Mouse (Mus musculus): ENCODE results near the gene Cdc42ep5.
"Not testable (repeated sequence)": the region's sequence is repeated elsewhere in the genome, so short reads cannot be mapped to it uniquely, and the experiment has no call there.

Gene Cdc42ep5

GRCm38 (mm10) chr7:4164090-4164910 is at the start of gene Cdc42ep5:
TSS of gene Cdc42ep5 (minus strand) at chr7:4164860.
- DNase-seq (ENCODE audit: low read depth, low spot score) = peak; percentile 91

GRCm38 (mm10) chr7:4213436-4213835 is 48.8 kb upstream of the Cdc42ep5 start:
- peak; percentile 58 for DNase-seq (ENCODE audit: low read depth, low spot score)

GRCm38 (mm10) chr7:4208626-4209025 is 44.0 kb upstream of the Cdc42ep5 start:
- no peak for DNase-seq (ENCODE audit: low read depth, low spot score)

DNA sequence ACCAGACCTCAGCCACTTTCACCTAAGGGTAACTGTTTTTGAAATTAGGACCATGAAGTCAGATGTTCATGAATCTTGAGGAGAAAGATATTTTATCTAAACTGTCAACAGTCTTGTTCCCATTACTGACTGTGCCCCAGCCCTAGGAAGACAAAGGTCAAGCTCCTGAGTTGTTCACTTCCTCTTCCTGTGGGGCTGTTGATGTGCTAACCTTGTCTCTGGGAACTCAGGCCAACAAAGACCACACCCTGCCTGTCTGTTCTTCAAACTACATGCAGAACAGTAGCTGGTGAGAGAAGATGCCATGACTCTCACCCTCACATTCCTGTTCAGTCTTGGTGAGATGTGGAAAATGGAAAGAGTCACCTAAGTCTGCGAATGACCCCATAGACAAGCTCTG is 42.5 kb upstream of the Cdc42ep5 start:
- DNase-seq (ENCODE audit: low read depth, low spot score) = no peak

GRCm38 (mm10) chr7:4178438-4178837 is 13.8 kb upstream of the Cdc42ep5 start:
- DNase-seq (ENCODE audit: low read depth, low spot score) = peak; percentile 77

DNA sequence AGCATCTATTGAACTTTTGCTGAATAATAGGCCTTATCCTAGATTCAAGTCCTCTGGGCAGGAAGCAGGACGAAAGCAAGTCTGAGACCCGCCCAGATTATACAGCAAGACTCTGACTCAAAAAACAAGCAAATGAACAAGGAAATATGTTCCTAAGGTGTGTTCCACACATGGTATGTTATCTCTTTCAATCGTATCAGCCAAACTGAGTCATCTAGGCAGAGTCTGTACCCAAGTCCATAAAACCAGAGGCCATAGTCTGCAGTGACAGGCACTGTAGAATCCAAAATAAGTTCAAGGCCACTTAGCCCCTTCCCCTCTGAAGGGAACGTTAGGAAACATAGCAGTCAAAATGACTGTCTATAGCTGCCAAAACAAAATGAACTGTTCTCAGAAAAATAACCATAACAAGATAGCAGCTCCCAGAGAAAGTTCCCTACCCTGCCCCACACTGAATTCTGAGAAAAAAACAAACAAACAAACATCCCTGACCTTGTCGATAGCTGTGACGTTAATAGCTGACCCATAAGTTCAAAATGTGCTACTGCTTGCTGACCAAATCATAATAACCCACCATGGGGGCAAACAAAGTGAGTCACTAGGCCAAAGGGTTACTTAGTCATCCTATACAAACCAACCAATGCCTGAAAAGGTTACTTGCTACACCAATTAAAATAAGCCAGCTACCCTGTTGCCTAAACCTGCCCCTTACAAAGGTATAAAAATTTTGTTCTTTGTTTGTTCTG is 5.7 kb upstream of the Cdc42ep5 start:
- DNase-seq (ENCODE audit: low read depth, low spot score) = no peak

- no peak for DNase-seq (ENCODE audit: low read depth, low spot score)
Observed at GRCm38 (mm10) chr7:4167098-4167497, 2.4 kb upstream of the Cdc42ep5 start.

DNA sequence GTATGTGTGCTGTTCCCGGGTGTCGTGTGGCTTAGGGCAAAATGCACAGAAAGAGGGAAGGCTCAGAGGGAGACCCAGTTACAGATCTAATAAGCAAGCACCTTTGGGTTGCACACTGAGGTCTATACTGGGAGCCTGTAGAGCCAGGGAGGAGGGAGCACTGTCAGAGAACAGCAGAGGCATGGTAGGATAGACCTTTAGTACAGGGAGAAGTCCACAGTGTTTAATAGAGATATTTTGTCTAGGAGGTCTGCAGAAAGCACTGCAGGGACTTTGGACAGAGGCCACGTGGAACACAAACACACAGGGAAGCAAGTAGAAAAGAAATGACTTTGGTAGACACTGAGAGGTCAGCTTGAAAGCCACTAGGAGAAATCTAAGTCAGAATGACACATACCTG is 626 bp upstream of the Cdc42ep5 start:
- no peak for DNase-seq (ENCODE audit: low read depth, low spot score)

DNA sequence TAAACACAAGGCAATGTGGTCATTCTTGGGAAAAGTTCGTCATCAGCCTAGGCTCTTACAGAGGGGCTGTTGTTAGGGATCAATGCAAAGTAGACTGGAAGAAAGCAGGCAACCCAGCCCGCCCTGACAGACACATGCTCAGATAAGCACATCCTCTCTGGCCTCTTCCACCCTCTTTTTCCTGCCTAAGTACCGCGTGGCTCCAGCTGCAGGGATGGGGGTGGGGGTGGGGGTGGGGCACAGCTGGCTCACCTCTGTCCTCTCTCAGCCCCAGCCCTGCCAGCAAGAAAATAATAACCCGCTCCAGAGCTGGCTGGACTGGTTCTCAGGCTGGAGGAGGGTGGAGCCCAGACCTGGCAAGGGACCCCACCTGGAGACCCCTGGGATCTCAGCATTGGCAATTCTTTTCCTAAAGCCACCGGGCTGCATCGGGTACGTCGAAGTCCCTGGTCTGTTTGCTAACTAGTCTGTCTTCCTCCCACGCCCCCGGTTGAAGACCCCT is 1.0 kb downstream of the Cdc42ep5 start:
- peak; percentile 67 for DNase-seq (ENCODE audit: low read depth, low spot score)

DNA sequence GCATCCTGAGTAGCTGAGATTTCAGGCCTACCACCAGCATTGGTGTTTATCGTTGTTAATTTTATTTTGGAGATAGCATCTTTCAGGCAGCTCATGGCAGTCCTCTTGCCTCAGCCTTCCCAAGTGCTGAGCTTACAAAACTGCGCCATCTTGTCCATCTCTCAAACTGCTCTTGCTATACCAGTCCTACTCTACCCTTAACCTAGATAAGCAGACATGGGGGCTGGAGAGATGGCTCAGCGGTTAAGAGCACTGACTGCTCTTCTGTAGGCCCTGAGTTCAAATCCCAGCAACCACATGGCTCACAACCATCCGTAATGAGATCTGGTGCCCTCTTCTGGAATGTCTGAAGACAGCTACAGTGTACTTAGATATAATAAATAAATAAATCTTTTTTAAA is 3.1 kb downstream of the Cdc42ep5 start:
- not testable (repeated sequence) for DNase-seq (ENCODE audit: low read depth, low spot score)

GRCm38 (mm10) chr7:4154976-4155375 is 9.7 kb downstream of the Cdc42ep5 start:
- DNase-seq (ENCODE audit: low read depth, low spot score) = peak; percentile 72

DNA sequence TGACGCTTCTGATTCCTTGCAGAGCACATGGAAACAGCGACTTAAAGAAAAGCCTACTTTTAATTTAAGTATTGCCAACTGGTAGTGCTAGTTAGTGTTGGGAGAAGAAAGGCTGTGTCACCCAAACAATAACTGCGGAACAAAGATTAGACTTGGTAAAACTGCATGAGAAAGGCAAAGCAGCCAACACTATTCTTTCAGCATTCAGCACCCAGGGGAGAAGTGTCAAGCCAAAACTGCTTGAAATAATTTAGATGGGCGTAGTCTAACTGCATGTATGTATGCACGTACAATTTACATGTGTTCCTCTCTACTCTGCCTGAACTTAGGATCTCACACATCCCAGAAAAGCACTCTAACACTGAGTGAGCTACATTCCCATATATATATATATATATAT is 10.3 kb downstream of the Cdc42ep5 start:
- DNase-seq (ENCODE audit: low read depth, low spot score) = peak; percentile 58

DNA sequence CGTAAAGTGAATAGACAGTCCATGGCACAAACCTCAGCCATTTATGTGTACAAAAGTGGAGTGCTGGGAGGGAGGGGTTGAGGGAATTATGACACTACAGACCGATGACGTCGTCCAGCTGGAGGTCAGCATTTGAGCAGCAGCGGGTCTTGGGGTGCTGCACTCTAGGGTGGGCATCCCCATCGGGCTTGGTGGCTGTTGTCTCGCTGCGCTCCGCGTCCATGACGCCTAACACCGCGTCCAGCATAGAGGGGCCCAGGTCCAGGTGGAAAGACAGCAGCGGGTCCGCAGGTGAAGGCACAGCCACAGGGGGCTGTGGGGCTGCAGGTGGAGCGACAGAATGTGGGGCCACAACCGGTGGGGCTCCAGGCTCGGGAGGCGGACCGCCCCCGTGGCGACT is 13.4 kb downstream of the Cdc42ep5 start:
- no peak for DNase-seq (ENCODE audit: low read depth, low spot score)

DNA sequence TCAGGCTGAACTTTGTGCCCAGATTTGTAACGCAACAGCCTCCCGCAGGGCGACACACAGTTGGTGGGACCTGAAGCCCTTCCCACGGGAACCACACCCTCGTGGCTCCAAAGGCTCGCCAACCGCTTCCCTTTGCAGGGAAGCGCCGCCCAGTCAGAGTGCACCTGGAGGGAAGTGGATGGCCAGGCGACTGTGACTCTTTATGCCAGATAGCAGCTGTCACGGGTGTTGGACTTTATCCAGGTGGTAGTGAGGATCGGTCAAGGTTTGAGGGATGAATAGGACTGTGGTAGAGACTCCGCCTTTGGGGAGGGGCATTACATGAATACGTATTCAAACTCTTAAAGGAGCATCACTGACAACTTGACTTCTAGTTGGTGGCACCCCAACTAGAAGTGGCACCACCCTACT is 13.8 kb downstream of the Cdc42ep5 start:
- peak; percentile 77 for DNase-seq (ENCODE audit: low read depth, low spot score)

DNA sequence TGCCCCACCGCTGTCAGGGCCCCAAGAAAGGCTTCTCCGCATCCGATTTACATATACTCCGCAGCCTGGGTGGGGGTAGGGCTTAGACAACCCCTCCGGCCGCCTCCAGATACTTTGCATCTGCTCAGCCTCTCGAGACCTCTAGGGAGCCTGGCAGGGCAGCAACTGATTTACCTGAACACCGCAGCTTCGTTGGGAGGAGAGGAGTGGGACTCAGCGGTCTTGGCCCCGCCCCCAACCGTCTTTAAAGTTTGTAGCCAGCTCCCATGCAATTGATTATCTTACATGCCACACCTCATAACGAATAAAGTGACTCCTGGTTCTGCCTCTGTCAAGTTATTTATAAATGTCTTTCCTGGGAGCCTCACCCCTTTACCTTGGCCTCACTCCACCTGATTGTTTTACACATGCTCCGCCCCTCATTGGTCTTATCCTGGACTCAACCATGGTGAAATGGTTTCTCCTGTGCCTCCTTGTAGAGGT is 14.6 kb downstream of the Cdc42ep5 start, which contains the start of gene Leng9:
Leng9 (minus strand) TSS at position 316 of the 483 bp plus-strand sequence.
- DNase-seq (ENCODE audit: low read depth, low spot score) = no peak

DNA sequence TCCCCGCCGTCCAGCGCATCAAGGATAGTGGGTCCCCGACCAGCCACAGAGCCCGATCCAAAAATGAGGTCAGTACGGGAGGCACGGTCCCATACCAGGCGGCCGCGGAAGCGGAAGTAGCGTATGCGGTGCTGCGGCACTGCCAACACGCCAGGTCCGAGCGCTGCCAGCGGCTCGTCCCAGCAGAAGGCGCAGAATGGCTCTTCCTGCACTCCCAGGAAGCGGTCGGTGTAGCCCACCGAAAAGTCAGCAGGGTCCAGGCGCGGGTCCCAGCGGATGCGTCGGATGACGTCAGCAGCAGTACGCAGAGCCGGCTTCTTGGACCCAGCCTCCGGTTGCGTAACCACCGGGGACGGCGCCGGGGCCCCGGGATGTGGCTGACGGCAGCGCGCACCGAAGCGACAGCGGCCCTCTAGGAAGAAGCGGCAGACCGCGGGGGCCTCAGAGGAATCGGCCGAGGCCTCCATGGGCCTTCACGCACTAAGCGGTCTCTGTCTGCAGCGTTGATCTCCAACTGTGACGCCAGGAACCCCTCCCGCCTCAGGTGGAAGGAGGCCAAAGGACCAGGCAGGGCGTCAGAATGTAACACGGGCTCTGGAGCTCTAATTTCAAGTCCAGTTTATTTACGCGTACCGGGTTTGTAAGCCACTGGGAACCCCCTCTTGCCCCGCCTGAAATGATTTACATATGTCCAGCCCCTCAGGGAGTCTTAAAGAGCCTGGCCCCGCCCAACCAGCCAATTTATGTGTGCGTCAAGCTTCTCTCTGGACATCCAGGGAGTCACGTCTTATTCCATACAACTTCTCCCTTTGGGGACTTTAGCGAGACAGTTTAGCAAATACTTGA is 15.2 kb downstream of the Cdc42ep5 start:
- peak; percentile 91 for DNase-seq (ENCODE audit: low read depth, low spot score)

DNA sequence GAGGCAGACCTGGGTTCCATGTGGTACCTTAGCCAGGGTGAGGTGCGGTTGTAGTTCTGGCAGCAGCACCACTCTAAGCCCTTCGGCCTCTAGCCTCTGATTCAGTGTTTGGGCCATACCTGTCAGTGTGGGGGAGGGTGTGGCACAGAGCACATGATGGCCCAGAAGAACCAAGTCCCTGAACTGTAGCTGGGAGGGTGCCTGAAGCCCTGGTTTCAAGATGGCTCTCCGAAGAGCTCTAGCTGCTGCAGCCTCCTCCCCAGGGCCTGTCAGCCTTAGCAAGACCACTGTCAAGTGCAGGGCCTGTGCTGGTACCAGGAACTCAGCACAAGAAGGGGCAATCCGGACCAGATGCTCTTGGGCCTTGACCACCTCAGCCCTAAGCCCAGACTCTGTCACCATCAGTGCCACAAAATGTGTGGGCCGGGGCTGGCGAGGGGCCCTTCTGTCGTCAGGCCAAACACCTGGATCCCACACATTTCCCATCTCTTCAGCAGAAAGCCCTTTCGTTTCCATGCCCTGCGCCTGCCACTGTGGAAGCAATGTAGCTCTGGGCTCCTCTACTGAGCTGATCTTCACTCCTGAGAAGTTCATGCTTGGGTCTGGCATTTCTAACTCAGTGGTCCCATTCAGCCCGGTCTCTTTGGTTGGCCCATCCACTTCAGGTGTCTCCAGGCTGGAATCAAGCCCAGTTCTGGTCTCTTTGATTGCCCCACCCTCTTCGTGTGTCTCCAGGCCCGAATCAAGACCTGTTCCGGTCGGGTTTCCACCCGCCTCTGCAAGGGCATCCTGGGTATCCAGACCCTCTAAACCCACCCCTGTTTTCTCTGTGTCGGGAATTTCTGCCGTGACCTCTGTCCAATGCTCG is 16.1 kb downstream of the Cdc42ep5 start:
- DNase-seq (ENCODE audit: low read depth, low spot score) = no peak

- DNase-seq (ENCODE audit: low read depth, low spot score) = no peak
Observed at GRCm38 (mm10) chr7:4147836-4148235, 16.8 kb downstream of the Cdc42ep5 start.

DNA sequence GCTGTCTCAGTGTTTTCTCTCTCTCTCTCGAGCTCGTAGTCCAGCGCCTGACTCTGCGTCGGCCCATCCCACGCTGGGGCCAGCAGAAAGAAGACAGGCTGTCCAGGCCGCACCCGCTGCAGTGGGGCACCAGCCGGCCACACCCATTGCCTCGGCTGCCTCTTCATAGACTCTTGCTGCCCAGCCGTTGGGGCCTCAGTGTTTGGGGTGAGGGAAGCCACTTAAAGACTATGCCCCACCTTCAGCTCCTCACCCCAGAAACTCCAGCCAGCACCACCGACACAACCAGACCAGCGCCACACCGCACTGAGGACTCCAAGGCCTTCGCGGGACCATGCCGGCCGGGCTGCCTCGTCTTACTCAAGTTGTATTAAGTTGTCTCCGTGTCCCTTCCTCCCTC is 17.3 kb downstream of the Cdc42ep5 start:
- no peak for DNase-seq (ENCODE audit: low read depth, low spot score)

All from ZHBTc4 (cell line).